ENCODE assay signal across 19 mouse cellular contexts in genomic region chr8:122817724-122818496, GRCm38 (mm10). TPM values are rescaled to one million over a fixed set of nuclear protein-coding genes. Genes with fewer than 3 reads are reported as not detected.
A peak's percentile ranks its signal among the peaks of the same experiment; 100 is the strongest.
DNase-seq lines count a peak whose midpoint lies in the region; ATAC-seq and TF ChIP-seq lines count a peak whose summit lies in the region.
"Had no signal": no experiment of that assay in that cellular context is flagged by ENCODE, and none has a peak within 500 bp of the region (broad histone marks: within the 10 kb centered on the region; RNA-seq: fewer than 3 reads in every experiment).

No protein-coding gene starts in this region.

- no peak overlapping the region for H3K4me2 ChIP-seq in hindbrain, embryonic 12.5 days (replicated peaks)
- H3K4me2 ChIP-seq in hindbrain, embryonic 14.5 days (replicated peaks), result no peak overlapping the region
- H3K4me2 ChIP-seq in midbrain, embryonic 12.5 days (replicated peaks), result no peak overlapping the region
- H3K4me2 ChIP-seq in midbrain, embryonic 13.5 days (replicated peaks), result no peak overlapping the region
- H3K4me2 ChIP-seq in limb, embryonic 14.5 days (replicated peaks; ENCODE audit: low read depth, low read length, severe bottlenecking), result no peak overlapping the region
- H3K4me2 ChIP-seq: heart, embryonic 15.5 days; intestine, embryonic 15.5 days had no signal

- H3K36me3 ChIP-seq in hindbrain, embryonic 12.5 days, result 0 out of 2 replicates have a peak, but pooled peaks cover 6% of the 10 kb centered on the region
- 0 out of 2 replicates have a peak, but pooled peaks cover 12% of the 10 kb centered on the region for H3K36me3 ChIP-seq in hindbrain, embryonic 14.5 days (replicated peaks; ENCODE audit: control insufficient read depth, insufficient read depth)
- 0 out of 2 replicates have a peak, but pooled peaks cover 4% of the 10 kb centered on the region for H3K36me3 ChIP-seq in midbrain, embryonic 12.5 days
- 0 out of 2 replicates have a peak, but pooled peaks cover 6% of the 10 kb centered on the region for H3K36me3 ChIP-seq in midbrain, embryonic 13.5 days
- peaks cover 23% of the 10 kb centered on the region for H3K36me3 ChIP-seq in limb, embryonic 14.5 days (ENCODE audit: control insufficient read depth, insufficient read depth, low read length)
- H3K36me3 ChIP-seq: heart, embryonic 15.5 days had no signal

- ATAC-seq in hindbrain, embryonic 12.5 days (ENCODE audit: low FRiP score), result no peak
- ATAC-seq in hindbrain, embryonic 14.5 days (ENCODE audit: low FRiP score), result no peak
- ATAC-seq in midbrain, embryonic 12.5 days (ENCODE audit: low FRiP score, low read depth), result no peak
- no peak for ATAC-seq in midbrain, embryonic 13.5 days
- ATAC-seq in limb, embryonic 14.5 days (ENCODE audit: low FRiP score, low read depth), result no peak
- no peak for ATAC-seq in megakaryocyte-erythroid progenitor cell, adult 5-6 weeks (replicated peaks; ENCODE audit: low FRiP score, low TSS enrichment, poor library complexity, severe bottlenecking)
- ATAC-seq: forebrain, postnatal 0 days; intestine, embryonic 15.5 days had no signal

- WGBS in hindbrain, embryonic 12.5 days, result 34% methylated on average over 12 of the region's 13 CpGs
- WGBS in hindbrain, embryonic 14.5 days, result 41% methylated on average over 13 of the region's 13 CpGs
- 30% methylated on average over 13 of the region's 13 CpGs for WGBS in midbrain, embryonic 12.5 days
- WGBS in midbrain, embryonic 13.5 days, result 38% methylated on average over 13 of the region's 13 CpGs
- 59% methylated on average over 12 of the region's 13 CpGs for WGBS in limb, embryonic 14.5 days

- DNase-seq in hindbrain, embryonic 14.5 days (ENCODE audit: low spot score), result no peak
- DNase-seq in brain, embryonic 14.5 days (ENCODE audit: low read depth), result peak; percentile 37
- no peak for DNase-seq in limb, embryonic 14.5 days (ENCODE audit: low spot score)
- DNase-seq: adrenal gland, postnatal 36 days; cerebellum, adult 9-11 months; embryo, embryonic 11 days; forebrain, postnatal 0 days; gastrocnemius, adult 2 months; layer of hippocampus, postnatal 36 days; lung, adult 18-20 months; lung, postnatal 36 days; spleen, adult 18-20 months had no signal

- no peaks in the 10 kb centered on the region for H3K27me3 ChIP-seq in hindbrain, embryonic 12.5 days
- no peaks in the 10 kb centered on the region for H3K27me3 ChIP-seq in hindbrain, embryonic 14.5 days (ENCODE audit: control insufficient read depth, insufficient read depth, low read length)
- no peaks in the 10 kb centered on the region for H3K27me3 ChIP-seq in midbrain, embryonic 12.5 days
- H3K27me3 ChIP-seq in midbrain, embryonic 13.5 days, result 0 out of 2 replicates have a peak, but pooled peaks cover 3% of the 10 kb centered on the region
- no peaks in the 10 kb centered on the region for H3K27me3 ChIP-seq in limb, embryonic 14.5 days (ENCODE audit: control insufficient read depth, insufficient read depth, low read length)
- H3K27me3 ChIP-seq: heart, embryonic 15.5 days; intestine, embryonic 15.5 days had no signal

- no peaks in the 10 kb centered on the region for H3K9me3 ChIP-seq in hindbrain, embryonic 12.5 days (replicated peaks)
- H3K9me3 ChIP-seq in hindbrain, embryonic 14.5 days (ENCODE audit: control insufficient read depth, low read length), result no peaks in the 10 kb centered on the region
- H3K9me3 ChIP-seq in midbrain, embryonic 12.5 days, result no peaks in the 10 kb centered on the region
- H3K9me3 ChIP-seq in midbrain, embryonic 13.5 days, result no peaks in the 10 kb centered on the region
- H3K9me3 ChIP-seq in limb, embryonic 14.5 days (ENCODE audit: control insufficient read depth, low read length), result no peaks in the 10 kb centered on the region
- H3K9me3 ChIP-seq: heart, embryonic 15.5 days; intestine, embryonic 15.5 days had no signal

- peak overlapping the region; percentile 48; the same call in 1 of the 2 replicates for H3K27ac ChIP-seq in hindbrain, embryonic 12.5 days
- H3K27ac ChIP-seq in hindbrain, embryonic 14.5 days, result no peak overlapping the region; the same call in 1 of the 2 replicates
- H3K27ac ChIP-seq in midbrain, embryonic 12.5 days (replicated peaks), result peak overlapping the region; percentile 40
- no peak overlapping the region for H3K27ac ChIP-seq in midbrain, embryonic 13.5 days
- no peak overlapping the region for H3K27ac ChIP-seq in limb, embryonic 14.5 days (replicated peaks; ENCODE audit: low read depth, low read length)
- H3K27ac ChIP-seq: gastrocnemius, adult 2 months; heart, embryonic 15.5 days; intestine, embryonic 15.5 days had no signal

- H3K9ac ChIP-seq in hindbrain, embryonic 12.5 days, result peak overlapping the region; percentile 23; the same call in 1 of the 2 replicates
- H3K9ac ChIP-seq in hindbrain, embryonic 14.5 days, result no peak overlapping the region
- no peak overlapping the region for H3K9ac ChIP-seq in midbrain, embryonic 12.5 days (replicated peaks)
- H3K9ac ChIP-seq in midbrain, embryonic 13.5 days (replicated peaks), result no peak overlapping the region
- 0 out of 2 replicates have a peak overlapping the region, but pooled peaks have one; percentile 4 for H3K9ac ChIP-seq in limb, embryonic 14.5 days (ENCODE audit: low read depth, low read length, severe bottlenecking)
- H3K9ac ChIP-seq: forebrain, postnatal 0 days; heart, embryonic 15.5 days; intestine, embryonic 15.5 days had no signal

- TF ChIP-seq POLR2A in brain, embryonic 14.5 days (IDR thresholded peaks at IDR 0.05; ENCODE audit: borderline replicate concordance, extremely low read depth, insufficient read depth, insufficient read length, poor library complexity, severe bottlenecking), result no peak
- TF ChIP-seq POLR2A in limb, embryonic 14.5 days (IDR thresholded peaks at IDR 0.05; ENCODE audit: borderline replicate concordance, extremely low read depth, insufficient read depth, insufficient read length), result no peak

- peaks cover 37% of the 10 kb centered on the region for H3K4me1 ChIP-seq in hindbrain, embryonic 12.5 days
- peaks cover 19% of the 10 kb centered on the region for H3K4me1 ChIP-seq in hindbrain, embryonic 14.5 days (replicated peaks; ENCODE audit: control insufficient read depth, insufficient read depth, low read length)
- peaks cover 27% of the 10 kb centered on the region for H3K4me1 ChIP-seq in midbrain, embryonic 12.5 days
- H3K4me1 ChIP-seq in midbrain, embryonic 13.5 days (replicated peaks), result peaks cover 38% of the 10 kb centered on the region
- H3K4me1 ChIP-seq in limb, embryonic 14.5 days (ENCODE audit: control insufficient read depth, insufficient read depth, low read length), result no peaks in the 10 kb centered on the region
- H3K4me1 ChIP-seq: heart, embryonic 15.5 days; intestine, embryonic 15.5 days had no signal

- no peak overlapping the region for H3K4me3 ChIP-seq in hindbrain, embryonic 12.5 days
- H3K4me3 ChIP-seq in hindbrain, embryonic 14.5 days (replicated peaks; ENCODE audit: low read length), result no peak overlapping the region
- no peak overlapping the region for H3K4me3 ChIP-seq in midbrain, embryonic 12.5 days
- no peak overlapping the region for H3K4me3 ChIP-seq in midbrain, embryonic 13.5 days (replicated peaks)
- H3K4me3 ChIP-seq in limb, embryonic 14.5 days (replicated peaks; ENCODE audit: low read length), result no peak overlapping the region
- H3K4me3 ChIP-seq: gastrocnemius, adult 2 months; heart, embryonic 15.5 days; intestine, embryonic 15.5 days had no signal

- TF ChIP-seq CTCF in brain, embryonic 14.5 days (IDR thresholded peaks at IDR 0.05; ENCODE audit: borderline replicate concordance, extremely low read depth, insufficient read depth, insufficient read length), result no peak

RNA-seq across cellular contexts. Expression of gene Cdh15, which starts 29.9 kb away (rescaled TPM):
- 1.9 and 6.1 TPM in 2 replicates for polyA plus RNA-seq in hindbrain, embryonic 12.5 days (2016; fragmentation: Nextera tagmentation; extraction: Ambion mirVana)
- polyA plus RNA-seq in hindbrain, embryonic 14.5 days (2014; fragmentation: Nextera tagmentation; extraction: Ambion mirVana), result 1.5 TPM in 2 replicates
- 0.43 and 0.76 TPM in 2 replicates for polyA plus RNA-seq in midbrain, embryonic 12.5 days (2016; fragmentation: Nextera tagmentation; extraction: Ambion mirVana)
- polyA plus RNA-seq in midbrain, embryonic 13.5 days (2015; fragmentation: Nextera tagmentation; extraction: Ambion mirVana), result 1.00 and 1.1 TPM in 2 replicates
- polyA plus RNA-seq in brain, embryonic 14.5 days (2012; rRNA removed), result 1.0 and 1.2 TPM in 2 replicates
- 23.6 and 27.6 TPM in 2 replicates for polyA plus RNA-seq in limb, embryonic 14.5 days (2012; rRNA removed)
- 19.5 and 27.1 TPM in 2 replicates for polyA plus RNA-seq in limb, embryonic 14.5 days (2014; fragmentation: Nextera tagmentation; extraction: Ambion mirVana)
- total RNA-seq in megakaryocyte-erythroid progenitor cell, adult 5-6 weeks (2014; fragmentation: Nextera tagmentation), result not detected in 2 replicates
- not detected in 2 replicates for total RNA-seq in megakaryocyte-erythroid progenitor cell, adult 5-6 weeks (2017)
- total RNA-seq: granulocyte monocyte progenitor cell, adult 5-6 weeks had no signal

RNA-seq across cellular contexts. Expression of gene Acsf3, which starts 42.6 kb away (rescaled TPM):
- 15.1 and 17.6 TPM in 2 replicates for polyA plus RNA-seq in hindbrain, embryonic 12.5 days (2016; fragmentation: Nextera tagmentation; extraction: Ambion mirVana)
- 14.5 and 16.5 TPM in 2 replicates for polyA plus RNA-seq in hindbrain, embryonic 14.5 days (2014; fragmentation: Nextera tagmentation; extraction: Ambion mirVana)
- 16.9 and 17.3 TPM in 2 replicates for polyA plus RNA-seq in midbrain, embryonic 12.5 days (2016; fragmentation: Nextera tagmentation; extraction: Ambion mirVana)
- 17.9 and 18.7 TPM in 2 replicates for polyA plus RNA-seq in midbrain, embryonic 13.5 days (2015; fragmentation: Nextera tagmentation; extraction: Ambion mirVana)
- polyA plus RNA-seq in brain, embryonic 14.5 days (2012; rRNA removed), result 18.9 and 19.5 TPM in 2 replicates
- 19.1 and 20.3 TPM in 2 replicates for polyA plus RNA-seq in limb, embryonic 14.5 days (2012; rRNA removed)
- polyA plus RNA-seq in limb, embryonic 14.5 days (2014; fragmentation: Nextera tagmentation; extraction: Ambion mirVana), result 15.4 and 19.4 TPM in 2 replicates
- 9.8 and 14.7 TPM in 2 replicates for total RNA-seq in megakaryocyte-erythroid progenitor cell, adult 5-6 weeks (2014; fragmentation: Nextera tagmentation)
- 5.8 and 9.5 TPM in 2 replicates for total RNA-seq in megakaryocyte-erythroid progenitor cell, adult 5-6 weeks (2017)

Comparison
In these comparisons a context has a peak if more than half of its experiments do, and no peak if none do; other contexts are left out.
1. H3K27ac ChIP-seq: peak in hindbrain, embryonic 12.5 days (single experiment) and midbrain, embryonic 12.5 days (single experiment); none in hindbrain, embryonic 14.5 days (single experiment), midbrain, embryonic 13.5 days (single experiment) and limb, embryonic 14.5 days (single experiment).
2. H3K9ac ChIP-seq: peak in hindbrain, embryonic 12.5 days (single experiment) and limb, embryonic 14.5 days (single experiment); none in hindbrain, embryonic 14.5 days (single experiment), midbrain, embryonic 12.5 days (single experiment) and midbrain, embryonic 13.5 days (single experiment).